Mouse (Mus musculus): Measurements from ENCODE around the gene Mpzl2.
A peak's percentile ranks its signal among the peaks of the same experiment; 100 is the strongest.

Gene Mpzl2

GRCm38 (mm10) chr9:45085741-45086690 lies 46.4 kb downstream of the Mpzl2 start:
- DNase-seq (ENCODE audit: low spot score in 2 of 2) = no peak

GRCm38 (mm10) chr9:45088040-45088439 lies 48.4 kb downstream of the Mpzl2 start:
- DNase-seq (ENCODE audit: low spot score in 2 of 2) = no peak

DNA sequence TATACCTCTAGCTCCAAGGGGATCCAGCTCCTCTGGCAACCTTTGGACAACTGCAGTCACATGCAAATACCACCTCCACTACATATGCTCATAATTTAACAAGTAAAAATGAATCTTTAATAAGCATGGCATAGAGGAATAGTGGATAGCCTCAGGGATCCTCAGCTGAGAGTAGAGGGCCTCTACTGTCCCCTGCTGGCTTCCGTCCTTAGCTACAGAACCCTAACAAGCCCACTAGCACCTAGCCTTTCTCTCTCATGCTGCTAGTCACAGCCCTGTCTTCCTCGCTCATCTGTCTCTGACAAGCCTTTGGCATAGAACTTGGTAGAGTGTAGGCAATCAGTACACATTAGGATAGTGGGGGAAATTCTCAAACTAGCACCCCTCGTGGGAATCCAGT lies 51.2 kb downstream of the Mpzl2 start:
- no peak for DNase-seq (ENCODE audit: low spot score in 2 of 2)

DNA sequence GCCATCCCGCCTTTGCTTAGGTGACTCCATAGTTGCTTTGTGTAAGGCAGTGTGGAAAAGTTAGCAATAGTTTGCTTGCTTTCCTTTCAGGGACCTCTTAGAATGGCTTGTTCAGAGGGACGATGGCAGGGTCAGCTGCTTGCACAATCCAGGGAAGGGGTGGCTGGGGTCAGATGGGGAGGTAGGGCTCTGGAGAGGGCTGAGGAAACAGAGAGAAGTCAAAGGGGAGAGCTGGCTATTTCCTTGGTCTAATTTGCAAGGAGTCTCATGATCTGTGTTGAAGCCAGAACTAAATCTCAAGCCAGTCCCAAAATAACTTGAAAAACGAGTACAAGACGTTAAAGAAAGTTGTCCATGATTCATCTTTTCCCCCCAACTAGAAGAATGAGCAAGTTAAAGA lies 53.0 kb downstream of the Mpzl2 start:
- DNase-seq (ENCODE audit: low spot score in 2 of 2) = no peak

- no peak for DNase-seq (ENCODE audit: low spot score in 2 of 2)
Observed at GRCm38 (mm10) chr9:45095149-45095937, 55.7 kb downstream of the Mpzl2 start.

DNA sequence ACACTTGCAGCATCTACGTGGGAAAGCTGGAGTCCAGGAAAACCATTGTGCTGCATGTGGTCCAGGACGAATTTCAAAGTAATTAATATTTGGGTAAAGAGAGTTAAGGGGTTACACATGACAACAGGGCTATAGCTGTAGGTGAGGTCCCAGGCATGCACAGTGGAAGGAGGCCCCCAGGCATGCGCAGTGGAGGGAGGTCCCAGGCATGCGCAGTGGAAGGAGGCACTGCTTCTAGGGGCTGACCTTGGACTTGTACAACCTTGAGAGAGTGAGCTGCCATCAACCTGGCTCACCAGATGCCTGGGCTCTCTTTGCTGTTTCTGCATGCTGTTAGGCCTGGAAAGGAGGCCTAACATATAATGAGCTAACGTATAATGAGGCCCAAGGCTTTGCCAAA lies 58.3 kb downstream of the Mpzl2 start:
- DNase-seq (ENCODE audit: low spot score in 2 of 2) = no peak

DNA sequence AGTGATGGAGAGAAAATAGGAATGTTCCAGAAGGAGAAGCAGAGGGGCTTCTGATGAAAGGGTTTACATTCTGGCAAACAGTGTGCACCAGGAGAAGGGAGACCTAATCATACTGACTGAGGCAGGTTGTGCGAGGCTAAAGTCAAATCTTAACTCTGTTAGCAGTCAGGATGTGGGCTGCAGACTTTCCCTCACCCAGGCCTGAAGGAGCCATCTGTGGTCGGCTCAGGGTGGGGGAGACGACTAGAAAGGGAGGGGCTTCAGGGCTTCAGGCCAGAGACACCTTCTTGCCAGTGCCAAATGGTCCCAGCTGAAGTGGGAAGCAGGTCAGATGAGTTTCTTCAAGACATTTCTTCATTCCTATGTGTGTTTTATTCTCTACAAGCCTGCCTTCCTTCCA lies 58.8 kb downstream of the Mpzl2 start:
- DNase-seq (ENCODE audit: low spot score in 2 of 2) = peak in 1 of 2 experiments; percentile 20

- DNase-seq (ENCODE audit: low spot score in 2 of 2) = no peak
Observed at GRCm38 (mm10) chr9:45102528-45102927, 62.9 kb downstream of the Mpzl2 start.

DNA sequence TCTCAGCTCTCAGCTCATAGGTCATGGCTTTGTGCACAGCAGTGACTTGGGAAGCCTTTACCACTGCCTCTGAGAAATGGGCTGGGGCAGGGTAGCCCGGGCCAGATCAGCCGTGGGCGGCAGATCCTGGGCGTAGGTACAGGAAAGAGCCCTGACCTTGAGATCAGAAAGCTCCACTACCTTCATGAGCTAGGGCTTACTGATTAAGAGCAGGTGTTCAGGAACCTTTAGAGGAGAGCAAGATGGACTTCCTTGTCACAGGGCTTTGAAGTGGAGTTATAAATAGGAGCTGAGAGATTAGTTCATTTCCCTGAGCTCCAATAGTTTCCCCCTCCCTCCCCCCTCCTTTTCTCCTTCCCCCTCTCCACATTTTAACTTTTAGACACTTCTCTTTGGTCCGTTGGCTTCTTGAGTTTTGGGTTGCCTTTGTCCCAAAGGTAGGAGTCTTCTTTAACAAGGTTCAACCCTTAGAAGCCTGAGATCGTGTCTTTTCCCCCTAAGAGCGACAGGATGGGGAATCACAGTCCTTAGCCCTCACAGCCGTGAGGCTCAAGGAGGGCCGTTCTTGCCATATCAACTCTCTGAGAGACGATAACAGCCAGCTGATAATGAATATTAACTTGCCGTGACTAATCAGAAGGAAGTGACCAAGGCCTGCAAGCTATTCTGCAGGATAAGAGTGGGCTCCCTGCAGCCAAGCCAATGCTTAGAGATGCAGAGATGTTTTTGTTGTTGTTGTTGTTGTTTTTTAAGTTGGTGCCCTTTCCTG lies 63.8 kb downstream of the Mpzl2 start:
- DNase-seq (ENCODE audit: low spot score in 2 of 2) = no peak

All from natural killer cell, adult 2 months (primary cell).